Mouse (Mus musculus) kidney, embryonic 15.5 days (tissue): ENCODE measurements at regions not wholly inside any gene's neighbourhood (a gene's known extent, or its start where the extent isn't known, plus 50 kb on each side); places are given as distances from the start of the nearest gene placed in this dataset.
A peak's percentile ranks its signal among the peaks of the same experiment; 100 is the strongest.

ENCODE experiments used
- ATAC-seq: fragments of 200-750 bp; cut with Nextera tagmentation; replicated peaks from 2 replicates; pipeline ENCODE4 v1.8.0; 2017; ENCODE audit warnings: moderate TSS enrichment; ENCODE audit not compliant: low FRiP score
- H3K27ac ChIP-seq: fragments of 300-500 bp; sonication (generic); 2 replicates; pipeline ENCODE4 v1.5.1; 2015; ENCODE audit warnings: mild to moderate bottlenecking, inconsistent platforms
- H3K27me3 ChIP-seq: fragments of 300-500 bp; sonication (generic); 2 replicates; pipeline ENCODE4 v1.6.1; 2015; ENCODE audit warnings: inconsistent platforms
- H3K36me3 ChIP-seq: fragments of 300-500 bp; sonication (generic); 2 replicates; pipeline ENCODE4 v1.6.1; 2015; ENCODE audit warnings: inconsistent platforms
- H3K4me1 ChIP-seq: fragments of 300-500 bp; sonication (generic); 2 replicates; pipeline ENCODE4 v1.6.1; 2015; ENCODE audit warnings: inconsistent platforms
- H3K4me2 ChIP-seq: fragments of 300-500 bp; sonication (generic); 2 replicates; pipeline ENCODE4 v1.6.1; 2015; ENCODE audit warnings: moderate library complexity, mild to moderate bottlenecking, inconsistent platforms
- H3K4me3 ChIP-seq: fragments of 300-500 bp; sonication (generic); replicated peaks from 2 replicates; pipeline ENCODE4 v1.5.1; 2015; ENCODE audit warnings: mild to moderate bottlenecking, inconsistent platforms
- H3K9ac ChIP-seq: fragments of 300-500 bp; sonication (generic); 2 replicates; pipeline ENCODE4 v1.6.1; 2015; ENCODE audit warnings: mild to moderate bottlenecking, inconsistent platforms
- H3K9me3 ChIP-seq: fragments of 300-500 bp; sonication (generic); replicated peaks from 2 replicates; pipeline ENCODE4 v1.6.1; 2016; ENCODE audit warnings: inconsistent platforms
- WGBS: fragments of 180-500 bp; shearing (Covaris S2); methylation state at CpG from one replicate; pipeline ENCODE4 v1.1.7; 2015; ENCODE audit warnings: mixed read lengths; 5-methylcytosine and 5-hydroxymethylcytosine counted together

DNA sequence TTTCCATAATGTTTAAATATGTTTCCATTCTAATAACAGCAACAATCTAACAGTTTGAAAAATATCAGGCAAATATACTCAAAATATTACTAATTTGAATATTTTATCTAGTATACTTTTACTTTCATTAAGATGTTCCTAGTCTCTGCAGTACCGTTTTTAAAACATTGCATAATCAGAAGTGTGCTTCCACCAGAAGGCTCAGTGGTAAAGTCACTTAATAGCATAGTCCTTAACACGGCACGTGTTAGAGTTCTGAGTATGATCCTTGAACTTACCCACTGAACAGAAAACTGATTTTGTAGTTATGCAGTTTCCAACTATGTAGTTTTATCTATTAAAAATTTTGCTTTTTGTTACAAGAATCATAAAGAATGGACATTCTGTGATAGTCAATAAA is 234.5 kb upstream of the Dab2 start:
- 89% methylated on average over 3 of the region's 3 CpGs for WGBS
- H3K4me1 ChIP-seq = no peaks in the 10 kb centered on the region
- no peaks in the 10 kb centered on the region for H3K9me3 ChIP-seq
- ATAC-seq = no peak
- H3K4me2 ChIP-seq = no peak overlapping the region
- no peak overlapping the region for H3K27ac ChIP-seq
- H3K4me3 ChIP-seq = no peak overlapping the region
- H3K36me3 ChIP-seq = no peaks in the 10 kb centered on the region
- no peak overlapping the region for H3K9ac ChIP-seq
- no peaks in the 10 kb centered on the region for H3K27me3 ChIP-seq

DNA sequence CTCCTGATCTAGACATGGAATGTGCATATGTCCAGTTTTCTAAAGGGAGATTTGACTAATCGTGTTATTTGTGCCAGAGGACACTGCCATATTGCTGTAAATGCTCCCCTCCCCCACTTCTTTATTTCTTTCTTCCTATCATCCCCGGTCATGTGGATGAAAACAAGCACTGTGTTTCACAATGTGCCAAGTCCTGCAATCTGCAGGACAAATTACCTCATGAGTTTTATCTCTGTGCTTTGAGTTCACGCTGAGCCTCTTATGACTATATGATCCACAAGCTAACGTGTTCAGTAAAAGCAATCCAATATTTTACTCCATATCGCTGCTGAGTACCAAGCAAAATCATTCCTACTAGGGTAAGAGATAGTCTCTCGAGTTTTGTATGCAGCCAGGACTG is 232.2 kb upstream of the Dab2 start:
- Histone ChIP-seq H3K4me1 (no peaks in the 10 kb centered on the region), H3K27me3 (no peaks in the 10 kb centered on the region), H3K27ac (no peak overlapping the region), H3K4me2 (no peak overlapping the region), H3K9ac (no peak overlapping the region), H3K9me3 (no peaks in the 10 kb centered on the region), H3K36me3 (no peaks in the 10 kb centered on the region), H3K4me3 (no peak overlapping the region)
- 81% methylated on average over 6 of the region's 6 CpGs for WGBS
- ATAC-seq = no peak

DNA sequence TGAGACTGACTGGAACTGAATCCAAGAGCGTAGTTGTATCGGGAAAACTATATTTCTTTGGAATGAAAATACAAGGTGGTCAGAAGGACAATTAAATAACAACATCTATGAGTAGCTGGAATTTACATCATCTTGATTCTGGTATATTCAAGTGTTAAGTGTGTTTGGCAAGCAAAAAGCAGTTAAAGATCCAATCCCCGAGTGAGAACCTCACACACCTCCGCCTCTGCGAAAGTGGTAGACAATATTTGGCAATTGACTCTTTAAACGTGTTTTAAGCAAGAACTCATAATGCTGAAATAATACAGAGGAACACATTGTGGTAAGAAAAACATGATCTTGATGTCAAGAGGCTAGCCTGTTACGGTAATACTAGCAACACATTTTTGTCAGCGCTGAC is 231.2 kb upstream of the Dab2 start:
- Histone ChIP-seq H3K4me3 (no peak overlapping the region), H3K27ac (no peak overlapping the region), H3K9me3 (no peaks in the 10 kb centered on the region), H3K4me1 (no peaks in the 10 kb centered on the region), H3K36me3 (no peaks in the 10 kb centered on the region), H3K9ac (no peak overlapping the region), H3K4me2 (no peak overlapping the region), H3K27me3 (no peaks in the 10 kb centered on the region)
- no peak for ATAC-seq
- WGBS = 90% methylated on average over 8 of the region's 8 CpGs

DNA sequence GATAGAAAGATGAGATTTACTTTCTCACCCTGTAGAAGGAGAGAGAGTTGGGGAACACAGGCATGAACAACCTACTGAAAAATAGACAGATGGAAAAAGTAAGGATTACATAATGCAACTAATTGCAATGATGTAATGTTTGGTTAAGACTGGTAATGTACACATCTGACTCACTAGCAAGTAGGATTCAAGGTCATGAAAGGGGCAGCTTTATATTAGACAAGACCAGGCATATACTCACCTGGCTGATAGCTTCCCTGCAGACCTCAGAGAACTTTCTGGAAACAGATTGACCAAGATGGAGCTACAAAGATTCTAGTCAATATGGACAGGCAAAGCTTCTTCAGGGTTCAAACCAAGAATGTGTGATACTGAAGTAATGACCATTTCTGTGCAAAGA is 227.7 kb upstream of the Dab2 start:
- H3K4me1 ChIP-seq = no peaks in the 10 kb centered on the region
- no peak for ATAC-seq

GRCm38 (mm10) chr15:6072920-6073319 is 226.7 kb upstream of the Dab2 start:
- no peak overlapping the region for H3K4me2 ChIP-seq
- H3K27me3 ChIP-seq = no peaks in the 10 kb centered on the region
- no peak for ATAC-seq
- H3K27ac ChIP-seq = no peak overlapping the region
- no peaks in the 10 kb centered on the region for H3K4me1 ChIP-seq
- no peaks in the 10 kb centered on the region for H3K9me3 ChIP-seq
- no peak overlapping the region for H3K9ac ChIP-seq
- no peaks in the 10 kb centered on the region for H3K36me3 ChIP-seq
- H3K4me3 ChIP-seq = no peak overlapping the region
- 64% methylated on average over 3 of the region's 3 CpGs for WGBS

More for the DNA sequence above, 227.7 kb upstream of the Dab2 start:
- Histone ChIP-seq H3K9me3 (no peaks in the 10 kb centered on the region), H3K27me3 (no peaks in the 10 kb centered on the region), H3K27ac (no peak overlapping the region), H3K9ac (no peak overlapping the region), H3K36me3 (no peaks in the 10 kb centered on the region), H3K4me3 (no peak overlapping the region), H3K4me2 (no peak overlapping the region)

GRCm38 (mm10) chr15:6080714-6081635 is 218.6 kb upstream of the Dab2 start:
- Histone ChIP-seq H3K36me3 (no peaks in the 10 kb centered on the region), H3K4me1 (no peaks in the 10 kb centered on the region), H3K4me3 (no peak overlapping the region), H3K9ac (no peak overlapping the region), H3K9me3 (no peaks in the 10 kb centered on the region), H3K27me3 (no peaks in the 10 kb centered on the region), H3K27ac (0 out of 2 replicates have a peak overlapping the region, but pooled peaks have one; percentile 2), H3K4me2 (no peak overlapping the region)
- WGBS = 49% methylated on average over 8 of the region's 8 CpGs
- peak; percentile 83; the same call in 1 of the 2 replicates for ATAC-seq

DNA sequence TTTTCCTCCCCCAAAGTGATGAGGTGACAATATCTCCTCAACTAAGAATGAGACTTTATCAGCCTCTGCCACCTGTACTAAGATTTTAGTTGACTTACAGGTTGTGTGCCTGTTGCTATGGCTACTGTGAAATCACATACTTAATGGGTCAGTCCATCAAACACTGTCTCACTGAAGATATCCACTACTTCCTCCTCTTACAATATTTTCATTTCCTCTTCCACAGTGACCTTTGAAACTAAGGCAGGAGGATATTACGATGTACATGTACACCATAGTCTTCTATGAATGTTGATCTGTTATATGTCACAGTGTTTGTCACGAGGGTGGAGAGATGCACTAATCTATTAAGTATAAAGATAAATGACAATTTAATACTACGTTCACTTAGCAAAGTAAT is 212.4 kb upstream of the Dab2 start:
- H3K27ac ChIP-seq = no peak overlapping the region
- H3K4me2 ChIP-seq = no peak overlapping the region
- H3K27me3 ChIP-seq = no peaks in the 10 kb centered on the region
- H3K4me3 ChIP-seq = no peak overlapping the region
- no peaks in the 10 kb centered on the region for H3K4me1 ChIP-seq
- 84% methylated on average over 3 of the region's 3 CpGs for WGBS
- no peak for ATAC-seq
- H3K9me3 ChIP-seq = no peaks in the 10 kb centered on the region
- H3K36me3 ChIP-seq = no peaks in the 10 kb centered on the region
- H3K9ac ChIP-seq = no peak overlapping the region

DNA sequence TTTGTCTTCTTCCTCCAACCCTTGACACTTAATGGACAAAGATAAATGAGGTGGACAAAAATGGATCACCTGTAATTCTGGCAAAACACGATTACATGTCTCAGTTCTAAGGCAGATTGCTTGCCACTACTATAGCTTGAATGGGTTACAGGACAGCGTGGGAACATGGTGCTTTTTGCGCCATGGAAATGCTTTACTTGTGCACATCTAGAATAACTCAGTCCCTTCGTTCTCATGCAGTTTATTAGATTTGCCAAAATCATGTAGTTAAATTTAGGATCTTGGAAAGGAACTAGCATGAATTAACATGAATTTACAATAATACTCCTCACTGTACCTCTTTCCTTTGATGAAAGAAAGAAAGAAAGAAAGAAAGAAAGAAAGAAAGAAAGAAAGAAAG is 211.1 kb upstream of the Dab2 start:
- no peak for ATAC-seq
- Histone ChIP-seq H3K4me3 (no peak overlapping the region), H3K9ac (no peak overlapping the region), H3K27ac (no peak overlapping the region), H3K9me3 (no peaks in the 10 kb centered on the region), H3K27me3 (no peaks in the 10 kb centered on the region), H3K4me2 (no peak overlapping the region), H3K36me3 (no peaks in the 10 kb centered on the region), H3K4me1 (no peaks in the 10 kb centered on the region)
- WGBS = 82% methylated on average over 4 of the region's 4 CpGs

- Histone ChIP-seq H3K4me2 (no peak overlapping the region), H3K9me3 (no peaks in the 10 kb centered on the region), H3K9ac (no peak overlapping the region), H3K4me3 (no peak overlapping the region), H3K27me3 (no peaks in the 10 kb centered on the region), H3K4me1 (no peaks in the 10 kb centered on the region), H3K36me3 (no peaks in the 10 kb centered on the region), H3K27ac (no peak overlapping the region)
- WGBS = 80% methylated on average over 3 of the region's 3 CpGs
- no peak for ATAC-seq
Measured at GRCm38 (mm10) chr15:6129697-6130096, 169.9 kb upstream of the Dab2 start.

DNA sequence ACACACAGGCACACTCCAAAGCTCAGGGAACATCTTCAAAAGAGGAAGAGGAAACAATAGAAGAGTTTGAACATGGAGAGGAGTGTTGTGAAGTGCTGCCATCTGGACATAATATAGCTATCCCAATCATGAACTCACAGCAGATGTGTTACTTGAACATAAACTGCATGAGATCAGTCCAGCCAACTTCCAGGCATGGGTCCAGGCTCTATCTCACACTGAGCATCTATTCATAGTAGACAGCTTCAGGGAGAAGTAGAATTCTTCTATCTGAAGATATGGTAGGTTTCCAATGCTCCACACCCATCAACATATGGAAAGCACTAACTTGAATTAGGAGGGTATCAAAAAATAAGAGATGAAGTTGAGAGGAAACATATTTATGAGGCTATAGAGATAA is 167.4 kb upstream of the Dab2 start:
- Histone ChIP-seq H3K27ac (no peak overlapping the region), H3K27me3 (no peaks in the 10 kb centered on the region), H3K9ac (no peak overlapping the region), H3K4me2 (no peak overlapping the region), H3K4me3 (no peak overlapping the region), H3K9me3 (peaks cover 7% of the 10 kb centered on the region; the same call in 1 of the 2 replicates), H3K4me1 (no peaks in the 10 kb centered on the region), H3K36me3 (no peaks in the 10 kb centered on the region)
- no peak for ATAC-seq

GRCm38 (mm10) chr15:6145071-6145470 is 154.5 kb upstream of the Dab2 start:
- Histone ChIP-seq H3K27me3 (no peaks in the 10 kb centered on the region), H3K4me3 (no peak overlapping the region), H3K9ac (no peak overlapping the region), H3K27ac (no peak overlapping the region), H3K9me3 (no peaks in the 10 kb centered on the region), H3K4me2 (no peak overlapping the region), H3K36me3 (no peaks in the 10 kb centered on the region), H3K4me1 (no peaks in the 10 kb centered on the region)
- no peak for ATAC-seq
- 83% methylated on average over 2 of the region's 2 CpGs for WGBS

GRCm38 (mm10) chr15:6154706-6155105 is 144.9 kb upstream of the Dab2 start:
- no peak overlapping the region for H3K27ac ChIP-seq
- H3K9ac ChIP-seq = no peak overlapping the region
- 0 out of 2 replicates have a peak, but pooled peaks have one; percentile 22 for ATAC-seq
- H3K9me3 ChIP-seq = no peaks in the 10 kb centered on the region
- H3K36me3 ChIP-seq = no peaks in the 10 kb centered on the region
- no peaks in the 10 kb centered on the region for H3K27me3 ChIP-seq
- no peak overlapping the region for H3K4me2 ChIP-seq
- WGBS = 42% methylated on average over 9 of the region's 9 CpGs
- H3K4me3 ChIP-seq = no peak overlapping the region
- no peaks in the 10 kb centered on the region for H3K4me1 ChIP-seq

- H3K36me3 ChIP-seq = no peaks in the 10 kb centered on the region
- no peaks in the 10 kb centered on the region for H3K9me3 ChIP-seq
- H3K9ac ChIP-seq = no peak overlapping the region
- 79% methylated on average over 1 of the region's 1 CpGs for WGBS
- H3K4me3 ChIP-seq = no peak overlapping the region
- no peaks in the 10 kb centered on the region for H3K4me1 ChIP-seq
- H3K27me3 ChIP-seq = no peaks in the 10 kb centered on the region
- H3K4me2 ChIP-seq = no peak overlapping the region
- ATAC-seq = no peak
- no peak overlapping the region for H3K27ac ChIP-seq
Measured at GRCm38 (mm10) chr15:6180261-6180660, 119.3 kb upstream of the Dab2 start.
